Mouse (Mus musculus): ENCODE data around the gene Ralgps2. TPM values are rescaled to one million over a fixed set of nuclear protein-coding genes. Genes with fewer than 3 reads are reported as not detected.

The Ralgps2 gene
- polyA plus RNA-seq, 1 experiment, result 60.3 TPM

DNA sequence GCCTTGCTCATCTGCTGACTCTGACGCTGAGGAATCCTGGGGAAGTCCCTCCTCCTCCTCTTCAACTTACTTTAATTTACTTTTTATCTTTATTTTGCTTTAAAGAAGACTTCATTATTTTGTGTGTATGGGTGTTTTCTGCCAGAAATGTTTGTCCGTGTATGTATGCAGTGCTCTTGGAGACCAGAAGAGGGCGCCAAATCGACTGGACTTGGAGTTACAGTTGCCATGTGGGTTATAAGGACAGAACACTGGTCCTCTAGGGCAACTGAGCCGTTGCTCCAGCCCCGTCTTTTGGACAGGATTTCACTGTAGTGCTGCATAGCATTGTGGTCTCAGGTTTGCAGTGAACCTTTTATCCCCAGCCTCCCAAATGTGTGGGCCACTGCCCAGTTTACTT is 174.8 kb downstream of the Ralgps2 start:
- Histone ChIP-seq H3K4me1 (no peaks in the 10 kb centered on the region), H3K4me3 (replicated peaks) (no peak overlapping the region), H3K9me3 (peaks cover 48% of the 10 kb centered on the region), H3K27me3 (replicated peaks) (peaks cover 15% of the 10 kb centered on the region), H3K36me3 (replicated peaks; ENCODE audit: low read length) (no peaks in the 10 kb centered on the region)
- TF ChIP-seq FLI1 (IDR thresholded peaks at IDR 0.05; ENCODE audit: low read length), result no peak
- TF ChIP-seq GATA1 (IDR thresholded peaks at IDR 0.05; ENCODE audit: borderline replicate concordance, low read length), result no peak

DNA sequence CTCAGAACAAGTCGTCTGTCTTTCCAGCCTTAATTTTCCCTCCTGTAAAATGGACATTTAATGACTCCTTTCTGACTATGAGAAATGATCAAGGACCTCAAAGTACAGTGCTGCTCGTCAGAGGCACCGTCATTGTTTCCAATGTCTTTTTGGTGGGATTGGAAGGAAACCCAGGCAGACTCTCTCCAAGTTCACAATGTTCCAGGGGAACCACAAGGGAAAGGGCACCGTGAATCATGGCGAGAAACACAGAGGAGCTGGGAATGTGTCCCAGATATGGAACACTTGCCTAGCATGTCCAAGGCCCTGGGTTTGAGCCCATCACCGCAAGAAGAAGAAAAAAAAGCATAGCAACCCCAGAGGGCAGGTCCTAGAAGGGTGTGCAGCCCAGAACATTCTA is 176.1 kb downstream of the Ralgps2 start:
- H3K9me3 ChIP-seq, result peaks cover 36% of the 10 kb centered on the region
- no peaks in the 10 kb centered on the region for H3K36me3 ChIP-seq (replicated peaks; ENCODE audit: low read length)
- peaks cover 2% of the 10 kb centered on the region; the same call in 1 of the 2 replicates for H3K4me1 ChIP-seq
- TF ChIP-seq FLI1 (IDR thresholded peaks at IDR 0.05; ENCODE audit: low read length) (no peak), GATA1 (IDR thresholded peaks at IDR 0.05; ENCODE audit: borderline replicate concordance, low read length) (no peak)
- H3K27me3 ChIP-seq (replicated peaks), result peaks cover 16% of the 10 kb centered on the region
- no peak overlapping the region for H3K4me3 ChIP-seq (replicated peaks)

DNA sequence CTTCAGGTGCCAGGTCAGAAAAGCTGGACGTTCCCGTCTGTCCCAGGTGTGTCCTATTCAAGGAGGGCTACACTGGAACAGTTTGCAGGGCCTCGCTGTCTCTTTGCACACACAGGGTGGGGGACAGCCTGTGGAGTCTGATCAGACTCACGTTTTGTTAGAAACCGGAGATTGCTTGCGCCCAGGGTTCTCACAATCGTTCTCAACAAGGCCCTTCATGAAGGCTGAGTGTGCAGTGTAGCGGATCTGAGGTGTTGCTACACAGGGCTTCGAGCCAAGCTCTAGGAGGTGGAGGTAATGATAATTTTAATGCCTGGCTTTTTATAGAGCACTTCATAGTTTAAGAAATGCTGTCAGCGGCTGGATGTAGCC is 178.0 kb downstream of the Ralgps2 start:
- Histone ChIP-seq H3K27me3 (replicated peaks) (peaks cover 20% of the 10 kb centered on the region), H3K4me3 (replicated peaks) (no peak overlapping the region), H3K36me3 (replicated peaks; ENCODE audit: low read length) (no peaks in the 10 kb centered on the region), H3K4me1 (peaks cover 3% of the 10 kb centered on the region; the same call in 1 of the 2 replicates), H3K9me3 (peaks cover 22% of the 10 kb centered on the region)
- TF ChIP-seq GATA1 (IDR thresholded peaks at IDR 0.05; ENCODE audit: borderline replicate concordance, low read length), result no peak
- TF ChIP-seq FLI1 (IDR thresholded peaks at IDR 0.05; ENCODE audit: low read length), result no peak

DNA sequence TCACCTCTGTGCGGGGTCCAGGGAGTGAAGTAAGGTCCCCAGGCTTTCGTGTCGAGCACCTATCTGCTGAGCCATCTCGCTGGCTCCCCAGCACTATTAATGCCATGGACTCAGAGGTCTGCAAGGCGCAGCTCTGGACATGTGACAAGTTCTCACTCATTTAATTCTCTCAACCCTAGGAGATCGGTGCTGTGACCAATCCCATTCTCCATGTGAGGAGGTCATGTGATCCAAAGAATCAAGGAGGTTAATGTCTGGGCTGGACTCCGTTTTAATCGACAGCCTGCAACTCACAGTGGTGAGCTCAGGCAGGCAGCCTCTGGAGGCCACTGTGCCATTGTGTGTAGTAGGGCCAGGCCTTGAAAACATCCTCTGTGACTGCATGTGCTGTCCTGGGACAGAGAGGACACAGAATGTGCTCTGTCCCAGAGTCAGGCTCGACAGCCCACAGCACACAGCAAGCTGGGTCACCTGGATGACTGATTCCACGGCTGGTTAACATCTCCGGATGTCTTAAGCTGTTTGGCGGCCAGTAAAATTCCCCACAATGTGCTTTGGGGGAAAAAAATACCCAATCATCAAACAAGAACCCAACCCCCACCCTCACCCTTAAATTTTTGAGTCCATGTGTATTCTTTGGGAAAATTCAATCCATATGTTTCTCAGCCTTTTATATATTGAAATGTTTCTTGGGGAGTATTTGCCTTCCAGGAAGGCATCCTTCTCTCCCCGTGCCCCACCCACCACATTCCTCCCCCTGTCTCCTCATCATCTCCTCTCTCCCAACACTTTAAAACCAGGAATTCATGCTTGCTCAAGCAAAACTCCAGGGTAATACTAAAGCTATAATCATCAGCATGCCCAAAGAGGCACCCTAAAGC is 178.6 kb downstream of the Ralgps2 start:
- TF ChIP-seq FLI1 (IDR thresholded peaks at IDR 0.05; ENCODE audit: low read length) (no peak), GATA1 (IDR thresholded peaks at IDR 0.05; ENCODE audit: borderline replicate concordance, low read length) (no peak)
- peaks cover 3% of the 10 kb centered on the region; the same call in 1 of the 2 replicates for H3K4me1 ChIP-seq
- H3K27me3 ChIP-seq (replicated peaks), result peaks cover 22% of the 10 kb centered on the region
- H3K4me3 ChIP-seq (replicated peaks), result no peak overlapping the region
- H3K9me3 ChIP-seq, result peaks cover 23% of the 10 kb centered on the region
- H3K36me3 ChIP-seq (replicated peaks; ENCODE audit: low read length), result no peaks in the 10 kb centered on the region

DNA sequence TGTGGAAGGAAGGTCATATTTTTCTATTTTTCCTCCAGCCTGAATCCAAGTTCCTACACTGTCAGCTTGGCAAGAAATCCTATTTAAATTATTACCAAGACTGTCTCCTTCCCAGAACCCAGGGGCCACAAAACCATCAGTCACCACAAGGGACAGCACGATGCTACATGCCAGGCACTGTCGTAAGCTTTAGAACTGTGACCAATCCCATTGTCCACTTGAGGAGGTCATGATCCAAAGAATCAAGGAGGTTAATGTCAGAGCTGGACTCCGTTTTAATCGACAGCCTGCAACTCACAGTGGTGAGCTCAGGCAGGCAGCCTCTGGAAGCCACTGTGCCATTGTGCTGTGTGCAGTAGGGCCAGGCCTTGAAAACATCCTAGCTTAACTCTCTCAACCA is 181.1 kb downstream of the Ralgps2 start:
- Histone ChIP-seq H3K27me3 (replicated peaks) (peaks cover 21% of the 10 kb centered on the region), H3K9me3 (peaks cover 10% of the 10 kb centered on the region), H3K4me3 (replicated peaks) (no peak overlapping the region), H3K4me1 (peaks cover 9% of the 10 kb centered on the region), H3K36me3 (replicated peaks; ENCODE audit: low read length) (no peaks in the 10 kb centered on the region)
- no peak for TF ChIP-seq GATA1 (IDR thresholded peaks at IDR 0.05; ENCODE audit: borderline replicate concordance, low read length)
- TF ChIP-seq FLI1 (IDR thresholded peaks at IDR 0.05; ENCODE audit: low read length), result no peak

DNA sequence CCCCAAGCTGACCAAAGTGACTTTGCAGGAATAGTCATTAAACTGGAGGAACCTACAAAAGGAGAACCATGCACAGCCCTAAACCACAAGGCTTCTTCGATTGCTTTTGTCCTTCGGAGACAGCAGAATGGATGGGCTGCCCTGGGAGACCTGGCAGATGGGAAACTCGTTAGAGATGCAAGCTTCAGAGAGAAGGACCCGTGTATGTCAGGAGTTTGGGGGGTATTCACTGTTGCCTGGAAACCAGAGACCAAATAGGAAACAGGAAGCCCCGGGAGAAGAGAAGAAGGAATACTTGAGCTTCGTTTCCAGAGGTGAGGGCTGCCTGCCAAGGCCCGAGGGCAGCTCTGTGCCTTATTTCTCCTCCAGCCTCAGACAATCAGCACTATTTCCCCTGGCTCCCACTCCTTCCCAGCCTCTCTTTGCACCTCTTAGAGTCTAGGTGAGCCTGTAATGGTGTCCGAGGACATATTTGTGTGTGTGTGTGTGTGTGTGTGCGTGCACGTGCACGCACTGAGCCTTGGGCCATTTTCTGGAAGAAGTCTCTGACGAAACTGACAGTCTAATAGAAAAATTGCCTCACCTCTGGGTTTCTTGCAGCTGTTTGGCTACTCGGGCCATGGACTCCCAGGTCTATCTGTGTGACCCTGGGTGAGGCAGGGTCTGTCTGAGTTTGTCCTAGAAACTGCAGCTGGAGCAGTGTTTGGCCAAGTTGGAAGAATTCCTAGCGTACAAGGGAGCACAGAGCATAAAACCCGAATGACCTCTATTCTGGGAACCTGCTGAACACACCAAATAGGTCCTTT is 184.6 kb downstream of the Ralgps2 start:
- peaks cover 34% of the 10 kb centered on the region for H3K4me1 ChIP-seq
- H3K9me3 ChIP-seq, result peaks cover 8% of the 10 kb centered on the region
- peaks cover 8% of the 10 kb centered on the region for H3K27me3 ChIP-seq (replicated peaks)
- TF ChIP-seq GATA1 (IDR thresholded peaks at IDR 0.05; ENCODE audit: borderline replicate concordance, low read length), result no peak
- no peak for TF ChIP-seq FLI1 (IDR thresholded peaks at IDR 0.05; ENCODE audit: low read length)
- no peak overlapping the region for H3K4me3 ChIP-seq (replicated peaks)
- H3K36me3 ChIP-seq (replicated peaks; ENCODE audit: low read length), result no peaks in the 10 kb centered on the region

Other genes starting within 250 kb of the Ralgps2 start
- 1.3 and 6.0 TPM in 2 replicates for gene Fam20b, start 220.5 kb downstream of the Ralgps2 start, polyA plus RNA-seq (2012; ENCODE audit: insufficient read depth, low replicate concordance)
- gene Angptl1, start 101.1 kb downstream of the Ralgps2 start, polyA plus RNA-seq (2012; ENCODE audit: insufficient read depth, low replicate concordance), result not detected in 2 replicates
- gene Tex35, start 169.1 kb upstream of the Ralgps2 start, polyA plus RNA-seq (2012; ENCODE audit: insufficient read depth, low replicate concordance), result not detected in 2 replicates